Mouse (Mus musculus) heart, adult 2 months (tissue): ENCODE results near the gene Olig1.

Source experiments
- CTCF ChIP-seq: fragments of 200-600 bp; IDR thresholded peaks from 2 replicates; pipeline ENCODE4 v1.8.1; 2022; ENCODE audit warnings: antibody characterized with exemption, mild to moderate bottlenecking, moderate library complexity
- EP300 ChIP-seq: fragments of 200-500 bp; IDR thresholded peaks from 2 replicates; pipeline ENCODE4 v1.6.1; 2011; ENCODE audit warnings: low read depth, low read length, control low read depth; ENCODE audit not compliant: insufficient read depth
- POLR2A ChIP-seq: fragments of 200-500 bp; IDR thresholded peaks from 2 replicates; pipeline ENCODE4 v1.6.1; 2011; ENCODE audit warnings: mild to moderate bottlenecking, low read depth, low read length, control low read depth; ENCODE audit not compliant: insufficient read depth

GRCm38 (mm10) chr16:91223327-91224067, 46.1 kb upstream of the Olig1 start:
- TF ChIP-seq CTCF = no peak
- no peak for TF ChIP-seq POLR2A
- TF ChIP-seq EP300 = no peak
